Mouse (Mus musculus) adrenal gland, adult (tissue): ENCODE results near the gene Ryr2.

ENCODE experiments used
- DNase-seq, 2 experiments: peaks; one replicate each; pipeline ENCODE4 v3.0.0; 2022 to 2023; ENCODE audit warnings: low spot score in 1 of 2; ENCODE audit not compliant: inconsistent age in 2 of 2

The Ryr2 gene

DNA sequence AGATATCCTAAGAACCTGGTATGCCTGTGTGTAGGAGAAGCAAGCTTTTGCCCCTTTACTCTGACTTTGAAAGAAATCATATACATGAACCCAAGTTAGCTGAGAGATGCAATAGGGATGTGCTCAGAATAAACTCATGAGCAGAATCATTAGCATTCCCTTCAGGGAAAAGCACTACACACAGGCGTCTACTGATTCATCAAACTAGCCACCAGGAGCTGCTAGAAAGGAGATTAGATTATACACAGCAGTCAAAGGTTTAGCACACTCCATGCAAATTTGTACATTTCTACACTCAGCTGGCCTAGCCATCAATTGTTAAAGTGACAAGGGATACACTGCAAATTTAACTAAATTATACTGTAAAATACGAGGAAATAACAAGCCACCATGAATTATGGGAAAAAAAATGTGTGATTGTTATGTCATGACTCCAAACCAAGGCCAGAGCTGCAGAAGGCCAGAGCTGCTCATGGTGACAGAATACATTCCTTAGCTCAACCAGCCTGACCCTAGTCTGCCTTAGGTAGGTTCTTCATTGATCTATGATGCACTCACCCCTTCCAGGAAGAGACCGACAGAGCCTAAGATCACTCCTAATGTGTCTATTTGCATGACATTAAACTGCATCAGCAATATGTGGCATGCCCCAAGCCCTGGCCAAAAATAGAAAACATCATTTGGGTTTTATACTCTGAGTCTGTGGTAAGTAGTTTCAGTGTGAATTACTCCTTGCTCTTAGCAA, 324.2 kb downstream of the Ryr2 start:
- peak in 1 of 2 experiments; percentile 57 for DNase-seq

- peak; percentile 25 to 75 for DNase-seq
Observed at GRCm38 (mm10) chr13:11781065-11781464, 325.7 kb downstream of the Ryr2 start.

DNA sequence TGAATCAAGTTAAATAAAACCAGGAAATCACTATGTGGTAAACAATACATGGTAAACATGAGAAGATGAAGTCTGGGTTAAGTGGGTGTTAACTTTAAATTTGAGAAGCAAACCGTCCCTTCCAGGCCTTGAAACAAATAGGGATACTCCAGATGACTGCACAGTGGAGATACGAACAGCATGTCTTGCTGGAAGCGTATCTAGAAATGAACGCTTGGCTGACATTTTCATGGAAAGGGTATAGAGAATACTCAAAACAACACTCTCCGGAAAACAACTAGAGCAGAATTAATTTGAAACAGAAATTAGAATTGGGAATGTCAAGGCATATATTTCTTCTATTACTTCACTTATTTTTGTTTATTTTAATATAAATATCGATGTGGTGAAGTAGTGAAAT, 329.0 kb downstream of the Ryr2 start:
- DNase-seq: no peak

- DNase-seq: no peak
Observed at GRCm38 (mm10) chr13:11772173-11772572, 334.6 kb downstream of the Ryr2 start.

DNA sequence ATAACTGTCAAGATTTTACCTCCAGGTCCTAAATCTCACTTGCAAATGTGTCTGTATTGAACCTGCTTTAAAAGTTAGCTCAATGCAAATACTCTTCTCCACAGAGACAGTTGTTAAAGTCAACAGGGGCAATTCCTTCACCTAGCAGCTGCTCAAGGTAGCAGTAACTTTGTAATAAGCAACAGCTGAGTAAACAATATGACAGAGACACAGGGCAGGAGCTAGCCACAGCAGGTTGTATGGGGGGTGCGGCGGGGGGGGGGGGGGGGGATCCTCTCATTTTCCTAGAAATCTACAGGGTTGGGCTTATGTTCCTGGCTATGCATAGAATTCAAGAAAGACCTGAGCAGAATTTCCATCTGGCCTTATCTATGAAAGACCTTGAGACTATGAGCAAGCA, 339.8 kb downstream of the Ryr2 start:
- no peak for DNase-seq

GRCm38 (mm10) chr13:11763925-11764324, 342.8 kb downstream of the Ryr2 start:
- no peak for DNase-seq

GRCm38 (mm10) chr13:11763104-11763503, 343.6 kb downstream of the Ryr2 start:
- peak; percentile 23 to 78 for DNase-seq

DNA sequence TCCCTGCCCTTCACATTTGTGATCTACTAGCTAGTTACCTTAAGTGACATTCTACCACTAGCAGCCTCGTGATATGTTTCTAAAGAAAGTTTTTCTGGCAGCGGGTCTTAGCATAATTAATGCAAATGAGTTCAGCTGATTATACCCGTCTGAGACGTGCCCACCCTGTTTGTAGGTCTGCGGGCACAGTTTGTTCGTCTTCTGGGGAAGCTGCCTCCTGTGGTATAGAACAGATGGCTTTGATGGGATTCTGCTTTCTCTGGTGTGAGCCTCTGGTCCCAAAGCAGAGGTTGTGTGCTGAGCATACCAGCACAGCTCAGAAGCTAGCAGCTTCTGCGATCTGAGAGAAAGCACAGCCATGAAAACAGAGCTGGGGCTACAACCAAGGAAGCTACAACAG, 348.9 kb downstream of the Ryr2 start:
- DNase-seq: no peak

DNA sequence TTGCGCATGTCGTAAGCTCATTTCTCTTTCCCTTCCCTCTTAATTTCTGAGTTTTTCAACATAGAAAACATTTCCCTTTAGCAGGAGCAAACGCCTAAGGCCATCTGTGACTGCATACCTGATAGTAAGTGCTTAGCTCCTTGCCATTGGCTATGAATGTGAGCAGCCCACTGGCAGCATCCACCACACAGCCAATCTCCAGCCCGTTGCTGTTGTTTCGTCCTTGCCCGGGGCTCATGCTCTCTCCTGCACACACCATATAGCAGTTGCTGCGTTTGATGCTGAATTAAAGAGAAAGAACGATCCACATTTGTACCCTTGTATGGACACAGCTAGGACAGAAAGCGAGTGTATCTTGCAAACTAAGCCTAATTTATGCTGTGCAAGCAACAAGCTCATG, 361.3 kb downstream of the Ryr2 start:
- no peak for DNase-seq

DNA sequence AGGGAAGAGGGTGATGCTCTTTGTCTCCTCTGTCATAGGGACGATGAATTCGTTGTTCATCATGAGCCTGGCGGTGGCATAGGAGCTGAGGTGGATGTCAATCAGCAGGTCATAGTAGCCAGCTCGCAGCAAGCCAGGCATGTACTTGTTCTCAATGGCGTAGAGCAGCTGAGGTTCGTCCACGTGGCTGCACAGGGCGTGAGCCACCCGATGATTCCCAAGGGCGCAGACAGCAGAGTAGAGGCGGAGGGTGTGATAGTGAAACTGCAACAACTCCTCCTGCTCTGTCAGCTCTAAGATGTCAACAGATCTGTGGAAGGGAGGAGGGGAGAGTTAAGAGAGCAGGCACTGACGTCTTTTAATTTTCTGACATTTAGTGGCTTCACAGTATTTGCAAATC, 368.5 kb downstream of the Ryr2 start:
- no peak for DNase-seq

DNA sequence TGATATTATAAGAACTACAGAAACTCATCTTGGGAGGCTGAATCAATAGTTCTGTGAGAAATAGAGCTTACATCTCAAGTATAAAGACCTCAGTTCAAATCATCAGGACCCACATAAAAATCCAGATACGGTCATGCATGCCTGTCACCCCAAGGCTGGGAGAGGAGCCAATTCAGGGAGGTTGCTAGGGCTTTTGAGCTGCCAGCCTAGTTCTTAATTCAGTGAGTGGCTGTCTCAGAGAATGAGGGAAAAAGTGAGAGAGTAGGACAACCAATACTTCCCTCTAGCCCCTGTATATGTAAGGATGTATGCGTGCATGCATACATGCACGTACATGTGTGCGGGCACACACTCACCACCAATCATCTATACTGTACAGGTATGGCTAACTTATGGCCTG, 390.5 kb downstream of the Ryr2 start:
- no peak for DNase-seq

DNA sequence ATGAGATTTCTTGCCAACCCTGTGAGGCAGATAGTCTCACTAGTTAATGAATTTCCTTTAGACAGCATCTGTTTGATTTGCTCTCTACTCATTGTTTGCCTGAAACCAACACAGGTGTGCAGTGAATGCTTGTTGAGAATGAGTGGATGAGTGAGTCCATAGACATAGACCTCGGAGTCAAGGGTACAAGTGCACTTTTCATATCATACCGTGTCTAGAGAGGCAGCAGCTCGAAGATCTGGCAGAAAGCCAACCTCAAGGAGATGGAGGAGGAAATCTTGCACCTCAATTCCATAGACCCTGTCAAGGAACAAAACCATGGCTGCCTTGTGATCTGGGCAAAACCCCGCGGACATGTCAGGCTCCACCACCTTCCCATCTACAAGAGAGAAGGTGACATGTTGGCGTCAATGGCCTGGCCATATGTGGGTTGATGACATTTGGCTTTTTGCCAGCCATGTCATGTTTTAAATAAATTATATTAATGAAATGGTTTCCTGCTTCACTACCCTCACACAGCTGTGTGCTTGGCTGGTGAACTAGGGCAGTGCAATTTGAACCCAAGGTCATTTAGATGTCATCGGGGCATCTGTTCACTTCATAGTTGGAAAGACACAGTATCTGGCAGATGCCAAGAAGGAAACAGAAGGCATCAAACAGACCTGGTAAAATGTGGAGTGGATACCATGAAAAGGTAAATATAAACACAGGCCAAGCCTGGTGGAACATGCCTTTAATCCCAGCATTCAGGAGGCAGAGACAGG, 396.9 kb downstream of the Ryr2 start:
- no peak for DNase-seq

- peak in 1 of 2 experiments; percentile 38 for DNase-seq
Observed at GRCm38 (mm10) chr13:11701721-11702120, 405.0 kb downstream of the Ryr2 start.

DNA sequence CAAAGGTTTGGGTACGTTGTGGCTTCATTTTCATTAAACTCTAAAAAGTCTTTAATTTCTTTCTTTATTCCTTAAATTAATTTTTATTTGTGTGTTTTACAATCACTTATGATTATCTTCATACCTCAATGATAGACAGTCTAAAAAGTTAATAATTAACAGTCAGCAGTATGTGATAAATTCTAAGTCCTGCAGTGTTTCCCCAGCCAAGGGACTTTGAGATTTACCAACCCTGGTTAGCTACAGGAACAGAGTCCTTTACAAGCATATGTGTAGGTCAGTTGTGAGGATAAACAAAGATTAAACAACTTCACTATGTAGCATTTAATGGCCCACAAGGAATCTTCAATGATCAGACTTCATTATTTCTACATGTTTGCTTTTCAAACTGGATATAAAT, 410.2 kb downstream of the Ryr2 start:
- DNase-seq: no peak

GRCm38 (mm10) chr13:11681802-11682201, 424.9 kb downstream of the Ryr2 start:
- no peak for DNase-seq

DNA sequence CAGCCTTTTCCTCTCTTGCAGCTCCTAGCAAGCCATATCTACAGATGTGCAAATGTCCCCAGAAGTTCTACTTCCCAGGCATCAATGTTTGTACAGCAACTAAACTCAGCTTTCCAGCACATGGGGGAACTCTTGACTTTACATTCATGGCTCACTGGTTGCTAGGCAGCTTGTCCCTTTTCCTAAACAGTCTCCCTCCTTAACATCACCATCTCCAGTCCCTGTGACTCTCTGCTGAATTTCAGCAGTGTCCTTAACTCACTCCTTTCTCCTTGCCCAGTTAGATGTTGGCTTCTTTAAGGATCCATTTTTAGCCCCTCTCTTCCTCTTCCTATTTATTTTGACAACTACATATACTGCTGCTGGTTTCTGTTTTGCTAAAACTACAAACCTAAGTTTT, 443.9 kb downstream of the Ryr2 start:
- no peak for DNase-seq

DNA sequence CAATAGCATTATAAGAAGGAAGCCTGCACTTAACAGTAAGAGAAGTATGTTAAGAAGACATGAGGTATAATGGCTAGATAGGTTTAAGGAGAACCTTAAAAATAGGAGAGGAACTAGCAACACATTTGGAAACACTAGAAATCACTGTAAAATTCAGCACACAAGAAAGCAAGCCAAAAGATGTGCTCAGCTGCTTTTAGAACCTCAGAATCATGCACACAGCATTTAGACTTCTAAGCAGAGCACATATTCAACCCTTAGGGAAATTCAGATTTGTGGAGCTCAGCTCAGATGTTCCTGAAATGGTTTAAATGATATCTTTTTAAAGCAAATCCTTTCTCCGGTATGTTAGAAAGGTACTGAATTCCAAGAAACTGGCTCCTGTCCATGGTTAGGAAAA, 461.9 kb downstream of the Ryr2 start:
- no peak for DNase-seq

GRCm38 (mm10) chr13:11636383-11636782, 470.4 kb downstream of the Ryr2 start:
- no peak for DNase-seq

DNA sequence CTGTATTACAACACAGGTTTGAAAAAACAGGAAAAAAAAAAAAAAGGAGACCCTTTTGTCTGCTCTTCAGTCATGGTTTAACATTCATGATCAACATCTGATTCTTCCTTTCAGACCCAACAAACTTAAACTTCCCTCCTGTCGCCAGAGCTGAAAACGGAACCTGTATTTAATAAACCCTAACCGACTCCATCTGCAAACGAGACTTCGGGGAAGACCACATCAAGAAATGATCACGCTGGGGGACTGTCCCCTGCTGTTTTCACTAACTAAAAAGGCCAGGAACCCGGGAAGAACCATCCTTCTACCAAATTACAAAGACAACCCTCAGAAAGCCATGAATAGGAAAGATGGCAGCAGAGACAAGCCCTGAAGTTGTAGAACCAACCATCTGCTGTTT, 482.2 kb downstream of the Ryr2 start:
- DNase-seq: no peak

GRCm38 (mm10) chr13:11595431-11595830, 511.3 kb downstream of the Ryr2 start:
- DNase-seq: no peak

- DNase-seq: no peak
Observed at GRCm38 (mm10) chr13:11585283-11585682, 521.5 kb downstream of the Ryr2 start.

- DNase-seq: no peak
Observed at GRCm38 (mm10) chr13:11572552-11572951, 534.2 kb downstream of the Ryr2 start.

GRCm38 (mm10) chr13:11567376-11567775, 539.4 kb downstream of the Ryr2 start:
- no peak for DNase-seq
